Mouse (Mus musculus) megakaryocyte, embryonic 14.5 days (primary cell): ENCODE data around the gene Flcn.

Experiments used
- FLI1 ChIP-seq: IDR thresholded peaks from 2 replicates; pipeline ENCODE4 v1.6.1; 2012; ENCODE audit warnings: low read length, inconsistent platforms, mixed read lengths
- GATA1 ChIP-seq: IDR thresholded peaks from 3 replicates; pipeline ENCODE4 v1.6.1; 2012; ENCODE audit warnings: mixed read lengths, low read length, inconsistent platforms, borderline replicate concordance

GRCm38 (mm10) chr11:59789311-59789710, 20.5 kb downstream of the Flcn start:
- TF ChIP-seq GATA1 = no peak
- no peak for TF ChIP-seq FLI1
